Mouse (Mus musculus) regulatory T cell (primary cell): ENCODE results near the gene Fbxo4.

Experiments
- in situ Hi-C: fragments of 300-600 bp; cut with MboI, MseI; formaldehyde crosslinking; loops from one replicate; pipeline ENCODE4 v1.15.1; 2025; ENCODE audit warnings: high pct_unique_total_duplicates

Gene Fbxo4

GRCm38 (mm10) chr15:3979871-3980270 is 498 bp upstream of the Fbxo4 start:
- in situ Hi-C loops = loop anchor here (10.0 kb wide), 1 partner anchor 1105 kb away; no protein-coding TSS in a partner anchor

GRCm38 (mm10) chr15:3978279-3978678 is 1.1 kb downstream of the Fbxo4 start:
- in situ Hi-C loops = loop anchor here (10.0 kb wide), 1 partner anchor 1107 kb away; no protein-coding TSS in a partner anchor

DNA sequence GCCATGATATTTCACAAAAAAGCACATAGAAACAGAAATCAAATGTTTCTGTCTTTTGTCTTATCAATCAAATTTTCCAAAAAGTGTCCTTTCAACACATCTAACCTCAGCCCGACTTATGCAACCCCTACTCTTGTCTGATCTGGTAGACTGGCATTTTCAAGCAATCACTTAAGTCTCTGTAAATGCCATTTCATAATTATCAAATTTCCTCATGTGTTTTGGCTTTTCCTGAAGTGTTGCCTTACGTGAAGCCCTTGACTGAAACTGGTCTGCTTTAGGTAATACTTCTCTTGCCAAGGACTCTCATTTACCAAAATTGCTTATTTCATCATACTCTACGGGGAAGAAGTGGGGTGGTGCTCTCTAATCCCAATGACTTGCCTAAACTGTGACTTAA is 6.1 kb downstream of the Fbxo4 start:
- in situ Hi-C loops = loop anchor here (10.0 kb wide), 1 partner anchor 1112 kb away; no protein-coding TSS in a partner anchor

- in situ Hi-C loops = loop anchor here (10.0 kb wide), 1 partner anchor 1115 kb away; no protein-coding TSS in a partner anchor
These were observed 9.2 kb downstream of the Fbxo4 start for GRCm38 (mm10) chr15:3970193-3970592.

DNA sequence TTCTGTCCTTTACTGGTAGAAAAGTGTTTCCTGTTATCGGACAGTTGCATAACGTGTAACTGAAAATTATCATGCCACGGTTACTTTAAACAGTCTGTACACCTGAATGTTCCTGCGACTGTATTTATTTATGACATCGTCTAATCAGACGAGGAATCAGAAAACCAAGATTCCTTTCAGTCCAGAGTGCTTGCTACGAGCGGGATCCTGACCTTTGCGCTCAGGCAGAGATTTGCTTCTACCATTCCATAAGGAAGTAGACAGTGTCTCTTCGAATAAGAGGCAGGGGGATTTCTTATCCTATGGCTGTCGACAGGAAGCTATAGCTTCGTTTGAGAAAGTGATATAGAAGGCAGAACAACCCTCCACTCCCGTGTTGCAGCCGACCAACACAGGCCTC is 9.6 kb downstream of the Fbxo4 start:
- in situ Hi-C loops = loop anchor here (10.0 kb wide), 1 partner anchor 1115 kb away; no protein-coding TSS in a partner anchor

- in situ Hi-C loops = no loop called here
These were observed 17.1 kb downstream of the Fbxo4 start for GRCm38 (mm10) chr15:3962251-3962650.

- in situ Hi-C loops = no loop called here
These were observed 19.3 kb downstream of the Fbxo4 start for GRCm38 (mm10) chr15:3960094-3960493.

- in situ Hi-C loops = no loop called here
These were observed 21.4 kb downstream of the Fbxo4 start for GRCm38 (mm10) chr15:3957982-3958381.

DNA sequence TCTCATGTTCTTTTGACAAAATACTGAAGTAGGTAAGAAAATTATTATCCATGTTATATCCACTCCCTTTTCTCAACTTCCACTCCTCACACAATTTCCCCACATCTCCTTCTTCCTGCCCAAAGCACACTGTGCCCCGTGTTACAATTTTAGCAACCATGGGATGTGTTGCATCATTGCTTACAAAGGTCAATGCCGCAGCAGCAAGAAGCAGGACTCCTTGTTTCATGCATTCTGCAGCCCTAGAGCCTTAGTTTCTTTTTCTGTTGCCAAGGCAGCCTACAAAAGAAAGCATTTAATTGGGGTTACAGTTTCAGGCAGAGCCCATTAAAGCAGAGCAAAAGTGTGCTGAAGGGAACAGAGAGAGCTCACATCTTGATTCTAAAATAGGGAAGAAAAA is 24.4 kb downstream of the Fbxo4 start:
- in situ Hi-C loops = no loop called here

DNA sequence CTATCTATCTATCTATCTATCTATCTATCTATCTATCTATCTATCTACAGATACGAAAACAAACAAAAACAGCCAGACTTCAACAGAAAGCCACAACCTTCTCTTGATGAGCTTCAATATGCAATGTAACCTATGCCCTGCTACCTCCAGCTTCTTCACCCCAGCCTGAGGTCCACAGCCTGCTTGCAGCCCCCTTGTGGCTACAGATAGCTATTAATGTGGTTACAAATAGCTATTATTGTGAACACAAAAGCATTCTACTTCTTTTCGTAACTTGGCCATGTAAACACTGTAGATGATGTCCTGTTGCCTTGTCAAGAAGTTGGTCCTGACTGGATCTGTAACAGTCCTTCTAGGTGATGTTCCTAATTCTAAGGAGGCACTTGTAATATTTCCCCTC is 41.2 kb downstream of the Fbxo4 start:
- in situ Hi-C loops = no loop called here

DNA sequence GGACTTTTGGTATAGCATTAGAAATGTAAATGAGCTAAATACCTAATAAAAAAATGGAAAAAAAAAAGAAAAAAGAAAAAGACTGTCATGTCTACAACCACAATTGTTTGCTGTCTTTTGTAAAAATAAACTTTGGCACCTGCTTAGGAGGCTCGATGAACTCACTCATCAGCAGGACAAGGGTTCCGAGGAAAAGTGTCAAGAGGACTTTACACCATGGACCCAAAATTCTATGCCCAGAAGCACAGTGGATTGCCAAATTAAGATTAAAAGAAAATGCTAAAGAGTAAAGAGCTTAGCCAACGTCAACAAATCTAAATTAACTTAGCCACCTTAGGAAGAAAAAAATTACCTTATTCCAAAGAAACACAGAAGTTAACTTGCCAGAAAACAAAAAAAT is 43.3 kb downstream of the Fbxo4 start:
- in situ Hi-C loops = no loop called here

DNA sequence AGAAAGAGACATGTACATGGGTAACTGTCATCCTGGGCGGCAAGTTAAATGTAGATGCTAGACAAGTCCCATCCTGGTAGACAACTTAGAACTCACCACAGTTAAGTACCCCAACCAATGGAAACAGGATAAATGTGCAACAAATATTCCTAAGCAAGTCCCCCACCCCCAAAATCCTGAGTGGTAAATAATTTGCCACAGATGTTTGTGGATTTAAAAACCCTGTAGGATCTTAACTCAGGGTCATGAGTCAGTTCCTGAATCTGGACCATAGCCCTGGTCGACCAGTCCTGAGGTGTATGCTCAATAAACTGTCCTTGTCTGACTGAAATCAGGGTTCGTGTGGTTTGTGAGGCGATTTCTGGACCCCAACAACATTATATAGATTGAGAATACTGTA is 45.9 kb downstream of the Fbxo4 start:
- in situ Hi-C loops = no loop called here

- in situ Hi-C loops = no loop called here
These were observed 47.4 kb downstream of the Fbxo4 start for GRCm38 (mm10) chr15:3931931-3932330.
